In the genomic region with DNA sequence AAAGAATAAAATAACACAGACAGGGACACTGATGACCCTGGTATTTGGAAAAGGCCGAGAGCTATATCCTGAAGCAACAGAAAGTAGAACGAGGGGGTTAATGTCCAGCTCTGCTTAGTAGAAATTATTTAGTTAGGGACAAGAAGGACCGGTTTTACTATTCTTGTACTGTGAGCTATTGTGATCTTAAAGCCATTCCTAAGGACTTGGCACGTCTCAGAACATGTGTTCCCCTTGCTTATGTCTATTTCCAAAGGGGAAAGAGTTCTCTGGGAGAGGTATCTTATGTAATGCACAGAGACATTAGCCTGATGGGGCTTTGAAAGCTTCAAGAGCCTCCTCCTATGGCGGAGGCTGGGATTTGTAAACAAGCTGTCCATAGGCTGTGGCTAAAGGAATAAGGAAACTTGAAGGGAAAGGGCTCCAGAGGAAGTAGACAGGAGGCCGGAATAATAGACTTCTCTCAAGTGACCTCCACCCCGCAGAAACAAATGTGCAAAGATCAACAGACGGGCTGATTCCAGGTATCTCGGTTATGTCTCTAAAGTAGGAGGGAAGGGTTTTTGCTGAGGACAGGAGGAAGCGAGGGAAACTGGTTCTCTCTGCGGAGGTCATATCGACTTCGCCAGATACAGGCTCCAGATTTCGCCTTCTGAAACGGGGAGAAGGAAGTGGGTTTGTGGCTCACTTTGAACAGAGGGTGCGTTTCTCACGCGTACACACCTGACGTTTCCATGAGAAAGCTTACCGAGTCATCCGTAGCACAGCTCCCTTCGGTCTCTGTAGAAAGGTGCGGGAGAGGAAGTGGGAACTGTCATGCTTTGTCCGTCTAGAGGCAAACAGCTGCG, we compare ENCODE assay signal across 8 mouse cellular contexts. TPM values are rescaled to one million over a fixed set of nuclear protein-coding genes. Genes with fewer than 3 reads are reported as not detected.
DNase-seq lines count a peak whose midpoint lies in the region; ATAC-seq lines count a peak whose summit lies in the region.

No protein-coding gene starts in this region.

- no peak overlapping the region; the same call in 1 of the 2 replicates for H3K4me3 ChIP-seq in forebrain, embryonic 10.5 days

- H3K36me3 ChIP-seq in forebrain, embryonic 10.5 days (replicated peaks): no peaks in the 10 kb centered on the region

- no peak overlapping the region; the same call in 1 of the 2 replicates for H3K27ac ChIP-seq in forebrain, embryonic 10.5 days

- peaks cover 17% of the 10 kb centered on the region for H3K27me3 ChIP-seq in forebrain, embryonic 10.5 days (ENCODE audit: poor library complexity, severe bottlenecking)

- ATAC-seq in inflammation-experienced regulatory T-cells, adult 6 months: peak; percentile 67

- peak; percentile 9 for DNase-seq in urinary bladder, postnatal 14 days (ENCODE audit: low spot score)
- no peak for DNase-seq in urinary bladder, postnatal 10 days (ENCODE audit: low spot score)
- peak; percentile 68 for DNase-seq in lung, postnatal 36 days
- DNase-seq in forebrain, embryonic 10.5 days (ENCODE audit: extremely low spot score, low spot score): no peak
- no peak for DNase-seq in layer of hippocampus, adult 11-12 months (ENCODE audit: low spot score)
- no peak for DNase-seq in cerebellum, postnatal 10 days
- DNase-seq in left cerebral cortex, adult 9 months (ENCODE audit: low spot score in 2 of 2): no peak

- no peaks in the 10 kb centered on the region for H3K9me3 ChIP-seq in forebrain, embryonic 10.5 days

- WGBS in forebrain, embryonic 10.5 days: 82% methylated on average over 25 of the region's 25 CpGs

- peaks cover 5% of the 10 kb centered on the region; the same call in 1 of the 2 replicates for H3K4me1 ChIP-seq in forebrain, embryonic 10.5 days

RNA-seq across cellular contexts. Expression of a gene that starts 5.4 kb away (rescaled TPM):
- polyA plus RNA-seq in inflammation-experienced regulatory T-cells, adult 6 months (2017; shearing (Covaris generic)): 1,000 to 10,000 TPM; 1,283 to 1,916 (median 1,300) TPM
- 24.8 and 25.2 TPM in 2 replicates for polyA plus RNA-seq in forebrain, embryonic 10.5 days (2016; fragmentation: Nextera tagmentation; extraction: Ambion mirVana)

RNA-seq across cellular contexts. Expression of a gene that starts 5.7 kb away (rescaled TPM):
- polyA plus RNA-seq in inflammation-experienced regulatory T-cells, adult 6 months (2017; shearing (Covaris generic)): not detected
- 0.11 and 0.17 TPM in 2 replicates for polyA plus RNA-seq in forebrain, embryonic 10.5 days (2016; fragmentation: Nextera tagmentation; extraction: Ambion mirVana)

Comparison
In these comparisons a context has a peak if more than half of its experiments do, and no peak if none do; other contexts are left out.
1. DNase-seq: peak in urinary bladder, postnatal 14 days (single experiment) and lung, postnatal 36 days (single experiment); none in urinary bladder, postnatal 10 days (single experiment), forebrain, embryonic 10.5 days (single experiment), layer of hippocampus, adult 11-12 months (single experiment), cerebellum, postnatal 10 days (0 of 2) and left cerebral cortex, adult 9 months (0 of 2).
2. RNA of a gene that starts 5.4 kb away (polyA plus RNA-seq): 1,283 to 1,916 TPM in inflammation-experienced regulatory T-cells, adult 6 months; 24.8 to 25.2 TPM in forebrain, embryonic 10.5 days; every median in the first group is over 10 times any median in the second.